Mouse (Mus musculus): Measurements from ENCODE around the gene Bicc1. TPM values are rescaled to one million over a fixed set of nuclear protein-coding genes. Genes with fewer than 3 reads are reported as not detected.

The Bicc1 gene
- total RNA-seq, 2 experiments from 2014 or later = 5.0 to 5.7 TPM

DNA sequence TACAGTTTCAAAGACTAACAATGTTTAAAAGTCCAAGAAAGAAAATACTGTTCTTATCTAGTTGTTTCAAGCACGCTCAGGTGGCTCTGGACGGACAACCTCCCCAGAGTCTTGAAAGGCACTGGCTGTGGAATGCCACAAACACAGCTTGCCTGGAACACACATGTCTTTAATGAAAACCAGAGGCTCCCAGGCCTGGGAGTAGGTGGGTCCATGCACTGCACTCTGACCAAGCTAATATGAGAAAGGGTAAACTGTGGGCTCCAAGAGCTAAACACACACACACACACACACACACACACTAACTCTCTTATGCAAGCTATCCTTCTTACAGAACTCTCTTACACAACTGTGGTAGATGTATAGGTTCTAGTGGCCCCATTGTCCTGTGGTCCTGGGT lies 99.2 kb downstream of the Bicc1 start:
- DNase-seq (ENCODE audit: low spot score in 2 of 2) = no peak

DNA sequence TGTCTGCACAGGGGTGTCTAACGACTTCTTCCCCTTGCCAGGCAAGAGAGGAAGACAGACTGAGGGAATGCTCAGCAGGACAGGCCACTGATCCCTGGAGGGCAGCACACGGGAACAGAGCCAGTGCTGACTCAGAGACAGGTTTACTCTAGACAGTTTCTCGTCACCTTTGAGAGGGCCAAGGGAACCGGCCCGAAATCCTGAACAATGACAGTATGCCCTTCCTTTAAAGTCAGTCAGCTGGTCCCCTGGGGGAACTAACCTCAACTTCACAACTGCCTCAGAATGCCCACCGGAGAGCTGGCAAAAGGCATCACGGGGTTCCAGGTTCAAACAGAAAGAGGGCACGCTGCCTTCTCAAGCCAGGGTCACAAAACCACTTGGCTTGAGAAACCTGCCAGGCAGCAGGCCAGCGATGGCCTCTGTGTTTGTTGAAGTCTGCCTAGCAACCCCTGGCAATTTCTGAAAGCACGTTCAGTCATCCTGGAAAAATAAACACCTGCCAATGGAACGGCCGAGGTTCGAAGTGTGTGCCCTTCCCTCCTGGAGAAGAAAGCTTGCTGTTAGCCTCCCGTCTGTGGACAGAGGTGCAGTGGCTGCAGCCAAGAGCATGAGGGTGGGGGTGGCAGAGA lies 100.8 kb downstream of the Bicc1 start:
- DNase-seq (ENCODE audit: low spot score in 2 of 2) = no peak

GRCm38 (mm10) chr10:71058070-71058469 lies 101.4 kb downstream of the Bicc1 start:
- no peak for DNase-seq (ENCODE audit: low spot score in 2 of 2)

DNA sequence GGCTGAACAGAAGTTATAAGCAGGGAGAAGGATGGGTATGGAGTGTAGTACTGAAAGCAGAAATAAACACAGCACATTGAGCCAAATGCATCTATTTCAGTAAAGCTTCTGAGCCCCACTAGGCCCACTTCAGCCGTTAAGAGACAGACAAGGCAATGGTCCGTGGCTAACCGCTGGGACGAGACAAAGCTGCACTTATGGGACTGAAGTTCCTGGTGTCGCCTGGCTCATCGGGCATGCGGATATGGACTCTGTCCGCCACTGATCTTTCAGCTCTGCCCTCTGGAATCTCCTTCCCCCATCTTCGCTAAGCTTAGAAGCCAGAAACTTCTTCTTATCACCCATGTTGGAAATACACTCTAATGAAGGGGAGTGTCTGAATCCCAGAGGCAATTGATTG lies 106.8 kb downstream of the Bicc1 start:
- no peak for DNase-seq (ENCODE audit: low spot score in 2 of 2)

- no peak for DNase-seq (ENCODE audit: low spot score in 2 of 2)
These were observed 107.3 kb downstream of the Bicc1 start for GRCm38 (mm10) chr10:71052208-71052607.

DNA sequence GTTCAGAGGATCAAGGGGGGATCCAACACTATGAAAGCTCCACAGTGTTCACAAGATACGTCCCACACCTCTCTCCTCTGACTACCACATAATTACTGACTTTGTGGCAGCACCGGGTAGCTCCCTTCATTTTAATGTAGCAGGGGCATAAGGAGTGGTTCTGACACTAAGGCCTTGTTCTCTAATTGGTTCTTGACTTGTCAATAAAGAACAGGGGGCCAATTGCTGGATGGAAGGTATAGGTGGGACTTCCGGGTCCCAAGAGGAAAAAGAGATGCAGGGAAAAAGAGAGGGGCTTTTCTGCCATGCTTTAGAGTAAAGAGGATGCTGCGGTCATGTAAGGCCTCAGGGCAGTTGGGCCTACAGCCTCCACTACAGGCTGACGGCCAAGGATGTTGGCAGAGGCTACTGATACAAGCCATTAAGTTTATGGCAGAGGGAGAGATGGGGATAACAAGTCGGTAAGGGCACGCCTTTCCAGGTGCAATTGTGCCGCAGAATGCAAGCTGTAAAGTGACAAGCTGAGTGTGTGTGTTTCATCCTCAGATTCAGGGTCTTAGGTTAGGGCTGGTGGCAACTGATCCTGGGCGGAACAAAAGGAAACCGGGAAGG lies 108.7 kb downstream of the Bicc1 start:
- no peak for DNase-seq (ENCODE audit: low spot score in 2 of 2)

- no peak for DNase-seq (ENCODE audit: low spot score in 2 of 2)
These were observed 110.2 kb downstream of the Bicc1 start for GRCm38 (mm10) chr10:71049294-71049693.

DNA sequence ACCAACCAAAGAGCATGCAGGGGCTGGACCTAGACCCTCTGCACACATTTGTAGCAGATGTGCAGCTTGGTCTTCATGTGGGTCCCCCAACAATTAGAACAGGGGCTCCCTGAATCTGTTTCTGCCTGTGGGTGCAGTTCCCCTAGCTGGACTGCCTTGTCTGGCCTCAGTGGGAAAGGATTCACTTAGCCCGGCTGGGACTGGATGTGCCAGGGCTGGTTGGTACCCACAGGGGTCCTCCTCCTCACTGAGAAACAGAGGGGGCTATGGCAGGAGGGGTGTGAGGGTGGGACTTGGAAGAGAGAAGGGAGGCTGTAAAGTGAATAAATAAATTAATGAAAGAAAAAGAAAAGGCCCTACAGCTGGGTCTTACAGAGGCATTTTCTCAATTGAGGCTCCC lies 115.1 kb downstream of the Bicc1 start:
- DNase-seq (ENCODE audit: low spot score in 2 of 2) = no peak

- no peak for DNase-seq (ENCODE audit: low spot score in 2 of 2)
These were observed 117.6 kb downstream of the Bicc1 start for GRCm38 (mm10) chr10:71041874-71042273.

DNA sequence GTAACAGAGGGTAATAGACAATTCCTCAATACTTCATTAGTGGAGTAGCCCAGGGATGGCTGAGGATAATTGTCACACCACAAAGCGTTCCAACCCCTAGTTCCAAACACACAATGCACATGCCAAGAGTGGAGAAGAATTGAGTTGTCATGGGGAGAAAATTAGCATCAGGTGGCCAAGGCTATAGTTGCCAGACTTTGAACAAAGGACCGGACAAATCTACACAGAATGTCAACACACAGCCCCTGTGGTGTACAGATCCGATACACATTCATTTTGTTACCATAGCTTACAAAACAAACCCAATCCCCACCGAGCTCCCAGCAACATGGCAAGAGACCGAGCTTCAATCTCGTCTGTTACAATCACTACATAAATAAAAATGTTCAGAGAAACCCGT lies 123.0 kb downstream of the Bicc1 start:
- DNase-seq (ENCODE audit: low spot score in 2 of 2) = no peak

DNA sequence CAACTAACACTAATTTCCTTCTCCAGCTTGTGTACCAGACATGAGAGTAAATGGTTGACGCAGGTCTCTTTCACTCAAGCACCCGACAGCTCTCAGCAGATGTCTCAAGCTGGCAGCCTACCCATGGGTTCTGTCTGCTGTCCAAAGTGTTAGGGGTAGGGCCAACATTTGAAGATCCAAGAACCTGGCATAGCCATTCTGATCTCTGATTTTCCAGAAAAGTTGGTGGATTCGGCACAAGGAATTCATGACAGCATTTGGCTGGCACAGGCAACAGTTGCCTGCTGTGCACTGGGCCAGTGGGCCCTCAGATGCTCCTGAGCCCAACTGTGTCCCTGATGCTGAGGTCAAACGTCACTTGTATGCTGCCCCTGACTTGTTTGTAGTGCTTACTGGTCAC lies 130.5 kb downstream of the Bicc1 start:
- peak in 1 of 2 experiments; percentile 39 for DNase-seq (ENCODE audit: low spot score in 2 of 2)

DNA sequence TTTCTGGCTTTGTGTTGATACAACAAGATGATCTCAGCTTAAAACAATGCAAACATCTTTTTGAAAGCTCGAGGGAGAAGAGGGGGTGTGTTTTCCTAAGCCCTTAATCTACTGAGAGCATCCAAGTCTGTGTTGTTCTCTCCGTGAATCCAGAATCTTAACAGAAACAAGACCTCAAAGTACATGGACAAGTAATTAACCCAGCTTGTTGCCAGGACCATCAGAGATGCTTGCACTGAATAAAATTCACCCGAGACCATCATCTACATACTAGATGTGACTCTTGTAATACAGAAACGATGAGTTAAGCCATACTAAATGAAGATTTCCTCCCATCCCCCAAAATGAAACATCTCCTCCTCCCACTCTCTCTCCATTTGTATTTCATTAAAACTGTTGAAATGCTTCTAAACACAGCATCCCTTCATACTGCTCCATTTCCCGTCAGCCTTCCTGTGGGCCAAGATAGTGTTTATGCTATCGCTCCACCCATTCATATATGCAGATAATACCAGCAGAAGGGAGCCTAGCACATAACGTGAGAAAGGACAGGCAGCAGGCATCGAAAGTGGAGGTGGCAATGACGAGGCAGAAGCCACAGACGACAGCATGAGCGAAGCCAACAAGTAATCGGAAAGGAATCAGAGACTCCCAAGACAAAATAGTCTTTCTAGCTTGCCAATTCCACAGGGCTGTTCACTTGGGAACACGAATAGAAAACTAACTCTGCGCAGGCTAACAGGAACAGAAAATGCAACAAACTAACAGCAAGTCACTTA lies 131.2 kb downstream of the Bicc1 start:
- DNase-seq (ENCODE audit: low spot score in 2 of 2) = peak in 1 of 2 experiments; percentile 53

- DNase-seq (ENCODE audit: low spot score in 2 of 2) = no peak
These were observed 134.2 kb downstream of the Bicc1 start for GRCm38 (mm10) chr10:71025131-71025894.

DNA sequence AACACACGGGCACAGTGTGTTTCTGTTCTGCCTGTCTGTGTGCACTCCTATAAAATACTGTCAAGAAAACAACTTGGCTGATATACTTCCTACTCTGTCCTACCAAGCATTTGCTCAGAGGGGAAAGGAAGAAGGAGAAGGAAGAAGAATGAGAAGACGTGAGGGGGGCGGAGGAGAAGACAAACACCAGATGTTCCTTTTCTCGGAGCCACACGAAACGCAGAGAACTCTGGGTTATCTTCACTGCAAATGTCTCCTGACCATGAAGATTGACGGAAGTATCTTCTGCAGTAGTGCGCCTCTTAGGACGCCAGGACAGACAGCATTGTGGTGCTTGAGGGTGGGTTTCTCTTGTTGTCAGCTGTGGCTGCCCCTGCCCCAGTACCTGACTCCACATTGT lies 134.8 kb downstream of the Bicc1 start:
- no peak for DNase-seq (ENCODE audit: low spot score in 2 of 2)

DNA sequence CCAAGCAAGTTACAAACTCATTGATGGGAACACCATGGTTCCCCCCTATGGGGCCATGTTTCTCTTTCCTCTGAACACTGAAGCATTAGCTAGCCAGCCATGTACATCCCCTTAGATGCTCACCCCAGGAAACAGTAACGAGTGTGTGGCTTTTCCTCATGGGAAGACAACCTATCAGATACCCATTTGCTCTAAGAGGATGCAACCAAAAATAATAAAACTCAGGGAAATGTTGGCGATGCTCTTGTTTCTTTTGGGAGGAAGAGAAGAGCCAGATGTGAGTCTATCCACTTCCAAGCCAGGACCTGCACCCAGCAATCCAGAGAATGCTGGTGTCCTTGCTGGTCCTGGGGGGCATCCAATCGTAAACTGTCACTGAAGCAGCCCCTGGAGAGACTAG lies 136.0 kb downstream of the Bicc1 start:
- DNase-seq (ENCODE audit: low spot score in 2 of 2) = no peak

DNA sequence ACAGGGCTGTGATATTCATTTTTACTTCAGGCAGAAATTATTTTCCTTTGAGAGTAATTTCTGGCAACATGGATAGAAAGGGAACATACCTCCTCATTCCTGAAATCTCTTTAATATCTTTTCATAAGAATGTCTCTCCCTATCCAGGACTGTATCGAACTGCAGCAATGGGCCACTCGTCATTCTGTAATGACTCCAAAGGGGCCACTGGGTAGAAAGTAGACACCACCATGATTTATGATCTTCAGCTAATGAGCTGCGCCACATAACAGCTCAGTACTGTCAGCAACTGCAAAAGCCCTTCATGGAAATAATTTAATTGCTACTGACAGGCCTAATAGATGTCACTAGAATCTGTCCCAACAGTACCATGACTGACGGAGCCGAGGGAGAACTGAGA lies 139.0 kb downstream of the Bicc1 start:
- DNase-seq (ENCODE audit: low spot score in 2 of 2) = no peak

DNA sequence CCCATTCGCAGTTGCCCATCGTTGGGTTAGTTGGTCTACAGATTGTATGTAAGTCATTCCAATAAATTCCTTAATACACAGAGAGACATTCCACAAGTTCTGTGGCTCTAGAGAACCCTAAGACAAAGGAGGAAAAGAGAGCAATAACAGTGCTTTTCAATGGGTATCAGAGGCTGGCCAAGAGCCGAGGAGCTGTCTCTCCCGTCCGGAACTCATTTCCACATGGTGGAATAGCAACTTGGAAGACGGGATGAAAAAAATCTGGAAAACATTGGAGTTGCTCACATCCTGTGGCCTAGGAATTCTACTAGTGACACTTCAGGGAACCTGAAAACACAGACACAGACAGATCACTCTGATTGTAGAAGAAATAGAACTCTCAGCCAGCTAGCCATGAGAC lies 139.7 kb downstream of the Bicc1 start:
- no peak for DNase-seq (ENCODE audit: low spot score in 2 of 2)

DNA sequence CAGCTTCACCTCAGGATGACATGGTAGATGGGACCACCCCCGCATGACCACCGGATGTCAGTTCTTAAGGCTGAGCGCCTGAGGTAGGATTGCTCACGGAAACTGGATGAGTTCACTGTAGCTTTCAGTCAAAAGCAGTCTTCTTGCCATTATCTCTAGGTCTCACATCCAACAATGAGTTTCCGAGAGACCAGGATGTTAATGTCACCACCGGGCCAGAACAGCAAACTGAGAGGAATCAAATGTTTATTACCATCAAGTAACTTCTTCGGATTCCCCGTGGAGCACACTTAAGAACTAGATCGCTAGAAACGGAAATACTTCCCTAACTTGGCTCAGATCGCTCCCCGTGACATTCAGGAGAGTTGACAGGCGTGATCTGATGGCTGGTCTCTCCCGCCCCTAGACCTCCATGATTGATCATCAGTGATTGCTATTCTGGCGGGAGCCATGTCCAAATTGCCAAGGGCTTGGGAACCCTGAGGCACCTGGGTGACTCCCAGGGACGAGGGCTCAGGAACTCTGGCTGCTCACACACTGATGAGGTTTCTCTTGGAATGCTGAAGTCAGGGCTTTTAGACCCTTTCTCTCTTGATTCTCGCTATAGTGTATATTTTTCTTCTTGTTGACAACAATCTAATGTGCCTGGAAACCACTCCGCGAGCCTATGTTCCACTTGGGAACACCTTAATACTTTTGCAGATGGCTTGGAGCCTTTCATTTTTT lies 149.6 kb downstream of the Bicc1 start:
- DNase-seq (ENCODE audit: low spot score in 2 of 2) = no peak

DNA sequence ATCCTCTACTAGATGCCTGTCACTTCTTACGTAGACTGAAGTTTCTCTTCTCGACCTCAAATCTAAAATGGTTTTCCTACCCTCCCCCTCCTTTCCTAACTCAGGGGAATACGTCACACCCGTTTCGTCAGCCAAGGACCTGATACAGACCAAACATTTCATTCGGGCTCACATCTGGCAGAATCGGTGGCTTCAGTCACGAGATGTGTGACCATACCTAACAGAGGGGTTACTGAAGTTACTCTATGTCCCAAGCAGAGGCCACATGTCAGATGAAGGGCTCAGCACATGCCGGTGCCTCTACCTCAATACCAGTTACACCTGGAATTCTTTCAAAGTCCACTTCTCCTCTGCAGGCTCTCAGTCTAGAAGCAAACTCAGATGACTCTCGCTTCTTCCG lies 150.8 kb downstream of the Bicc1 start:
- DNase-seq (ENCODE audit: low spot score in 2 of 2) = no peak

GRCm38 (mm10) chr10:71007956-71008355 lies 151.5 kb downstream of the Bicc1 start:
- DNase-seq (ENCODE audit: low spot score in 2 of 2) = no peak

GRCm38 (mm10) chr10:71007516-71007915 lies 152.0 kb downstream of the Bicc1 start:
- no peak for DNase-seq (ENCODE audit: low spot score in 2 of 2)

Data from layer of hippocampus, postnatal 14 days (tissue).